Mouse (Mus musculus) brain, embryonic 18.5 days (tissue): ENCODE measurements around the gene Ccdc180.

Source experiments
- DNase-seq: peaks from one replicate; pipeline ENCODE4 v3.0.0-alpha.2; 2012; ENCODE audit warnings: low read depth, low spot score

Gene Ccdc180

DNA sequence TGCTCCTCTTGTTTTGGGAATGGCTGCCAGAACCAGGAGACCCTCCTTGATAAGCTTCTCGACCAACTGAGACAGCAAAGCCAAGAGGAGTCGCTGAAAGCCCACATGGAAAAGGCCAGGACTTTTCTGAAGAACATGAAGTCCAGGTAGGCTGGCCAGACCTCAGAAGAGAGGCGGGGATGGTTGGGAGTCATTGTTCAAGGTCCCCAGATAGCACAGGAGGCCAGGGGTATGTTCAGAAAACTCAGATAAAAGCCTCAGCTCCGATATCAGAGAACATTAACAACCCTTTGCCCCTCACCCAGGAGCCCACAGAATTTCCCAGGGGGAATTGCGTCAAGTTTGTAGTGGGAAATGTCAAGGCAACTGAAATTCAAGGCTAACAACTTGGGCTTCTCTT is 21.2 kb downstream of the Ccdc180 start:
- DNase-seq: no peak

DNA sequence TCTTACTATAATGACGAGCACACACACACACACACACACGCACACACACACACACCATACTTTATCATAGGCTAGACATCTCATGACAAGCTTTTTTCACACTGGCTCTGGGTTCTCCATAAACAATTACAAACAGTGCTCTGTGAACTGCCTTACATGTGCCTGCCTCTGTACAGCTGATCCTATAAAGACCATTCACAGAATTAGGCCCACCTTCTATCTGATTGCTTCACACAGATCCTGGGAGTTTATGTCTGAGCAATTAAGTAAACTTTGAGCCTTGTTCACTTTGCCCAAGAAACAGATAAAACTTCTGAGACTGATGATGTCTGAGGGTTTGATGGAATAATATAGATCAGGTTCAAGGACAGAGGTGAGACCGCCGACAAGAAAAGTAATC is 21.8 kb downstream of the Ccdc180 start:
- DNase-seq: no peak

DNA sequence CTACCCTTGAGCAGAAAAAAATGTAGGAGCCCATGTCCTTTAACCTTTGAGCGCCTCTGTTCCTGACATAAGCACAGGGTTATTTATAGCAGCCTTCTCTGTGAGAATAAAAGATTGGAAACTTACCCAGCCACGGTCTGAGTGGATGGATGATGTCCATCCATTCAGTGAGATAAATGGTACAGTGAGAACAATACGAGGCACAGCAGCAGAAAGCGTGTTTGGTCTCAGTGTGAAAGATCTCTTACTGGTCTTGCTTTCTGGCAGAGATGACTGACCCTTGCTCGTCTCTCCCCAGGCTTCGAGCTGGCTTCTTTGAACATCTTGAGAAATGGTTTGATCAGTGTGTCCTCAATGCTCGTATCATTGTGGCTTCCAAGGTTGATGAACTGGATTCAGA is 27.0 kb downstream of the Ccdc180 start:
- DNase-seq: no peak

DNA sequence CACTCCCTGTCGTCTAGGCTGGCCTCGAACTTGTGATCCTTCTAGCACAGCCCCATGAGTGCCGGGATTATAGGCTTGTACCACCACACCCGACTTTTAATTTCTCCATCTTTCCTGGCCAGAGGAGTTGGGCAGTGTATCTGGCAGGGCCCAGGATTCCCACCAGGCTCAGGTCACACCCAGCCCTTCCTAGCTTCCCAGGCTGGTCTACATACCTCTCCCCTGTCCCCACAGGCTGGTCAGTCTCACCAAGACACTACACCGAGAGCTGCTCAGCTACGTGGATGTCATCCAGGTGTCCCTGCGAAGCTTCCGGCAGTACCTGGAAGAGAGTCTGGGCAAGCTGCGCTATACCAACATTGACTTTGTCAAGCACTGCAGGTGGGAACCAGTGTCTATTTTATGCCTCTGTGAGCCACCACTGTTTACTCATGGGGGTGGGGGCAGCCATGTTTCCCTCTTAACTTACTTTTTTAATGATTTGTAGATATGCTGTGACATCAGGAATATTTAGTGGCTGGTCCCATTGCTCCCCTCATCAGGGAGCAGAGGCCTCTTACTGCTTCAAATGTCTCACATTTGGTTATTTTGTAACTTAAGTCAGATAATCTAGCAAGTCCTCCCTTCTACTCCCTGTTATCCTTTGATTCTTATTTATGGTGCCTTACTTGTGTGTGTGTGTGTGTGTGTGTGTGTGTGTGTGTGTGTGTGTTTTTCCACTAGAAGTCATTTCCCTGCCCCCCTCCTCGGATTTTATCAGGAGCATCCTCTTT is 31.7 kb downstream of the Ccdc180 start:
- no peak for DNase-seq

DNA sequence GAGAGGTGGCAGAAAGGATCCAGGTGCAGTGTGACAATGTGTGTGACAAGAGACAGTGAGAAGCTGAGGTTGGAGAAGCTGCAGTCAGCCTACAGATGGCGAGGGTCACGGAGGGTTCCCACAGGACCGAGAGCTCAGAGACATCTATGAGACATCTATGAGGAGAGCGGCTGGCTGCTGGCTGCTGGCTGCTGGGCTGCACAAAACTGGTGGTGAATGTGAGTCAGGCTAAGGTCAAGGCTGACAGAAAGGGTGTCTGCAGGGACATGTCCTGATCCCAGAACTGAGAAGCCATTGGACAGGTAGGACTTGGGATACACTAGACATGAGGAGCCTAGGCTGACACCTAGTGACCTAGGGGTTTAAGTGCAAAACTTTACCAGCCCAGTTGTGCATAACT is 33.9 kb downstream of the Ccdc180 start:
- no peak for DNase-seq

DNA sequence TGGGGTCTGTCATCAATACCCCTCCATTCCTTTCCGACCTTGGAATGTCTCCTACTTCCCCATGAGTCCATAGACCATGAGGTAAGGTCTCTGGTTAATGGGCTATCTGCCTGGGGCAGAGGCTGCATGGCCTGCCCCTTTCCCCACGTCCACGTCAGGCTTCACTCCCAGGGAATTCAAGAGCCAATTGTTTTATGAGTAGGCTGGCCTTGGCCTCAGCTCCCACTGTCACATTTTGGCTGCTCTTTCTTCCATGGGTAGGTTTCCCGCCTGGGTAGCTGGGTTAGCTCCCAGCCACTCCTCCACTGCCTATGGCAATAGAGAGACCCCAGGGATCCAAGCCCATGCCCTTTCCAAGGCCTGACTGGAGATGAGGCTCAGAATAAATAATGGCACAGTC is 38.5 kb downstream of the Ccdc180 start:
- no peak for DNase-seq

DNA sequence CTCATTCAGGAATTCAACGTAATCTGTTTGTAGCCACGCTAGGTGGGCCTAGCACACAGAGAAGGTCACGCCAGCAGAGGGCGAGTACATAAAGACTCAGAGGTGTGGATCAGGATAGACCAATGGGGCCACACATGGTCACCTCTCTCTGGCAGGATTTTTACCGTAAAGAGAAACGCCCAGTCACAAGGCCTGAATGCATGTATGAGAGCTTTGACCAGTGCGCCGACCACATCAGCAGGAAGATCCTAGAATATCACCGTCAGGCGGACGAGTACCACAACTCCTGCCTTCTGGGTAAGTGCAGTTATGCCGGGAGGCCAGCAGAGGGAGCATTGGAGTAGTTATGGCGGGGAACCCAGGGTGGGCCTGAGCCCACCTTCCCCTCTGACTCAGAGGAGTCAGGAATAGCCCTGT is 51.5 kb downstream of the Ccdc180 start:
- DNase-seq: no peak

DNA sequence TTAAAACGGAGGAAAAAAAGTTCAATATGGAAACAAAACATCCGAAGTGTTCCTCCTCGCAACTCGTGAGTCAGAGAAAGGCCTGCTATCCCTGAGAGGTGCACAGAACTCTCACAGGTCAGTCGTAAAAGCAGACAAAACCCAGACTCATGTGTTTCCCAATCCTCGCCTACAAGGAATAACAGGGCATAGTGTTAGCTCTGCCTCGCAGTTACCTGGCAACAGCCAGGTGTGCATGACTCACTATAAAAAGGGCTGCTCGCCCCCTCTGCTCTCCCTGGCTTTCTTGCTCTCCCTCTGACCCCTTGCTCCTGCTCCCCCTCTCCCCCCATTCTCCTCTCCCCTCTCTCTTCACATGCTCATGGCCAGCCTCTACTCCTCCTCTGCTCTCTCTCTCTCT is 57.6 kb downstream of the Ccdc180 start:
- DNase-seq: no peak

DNA sequence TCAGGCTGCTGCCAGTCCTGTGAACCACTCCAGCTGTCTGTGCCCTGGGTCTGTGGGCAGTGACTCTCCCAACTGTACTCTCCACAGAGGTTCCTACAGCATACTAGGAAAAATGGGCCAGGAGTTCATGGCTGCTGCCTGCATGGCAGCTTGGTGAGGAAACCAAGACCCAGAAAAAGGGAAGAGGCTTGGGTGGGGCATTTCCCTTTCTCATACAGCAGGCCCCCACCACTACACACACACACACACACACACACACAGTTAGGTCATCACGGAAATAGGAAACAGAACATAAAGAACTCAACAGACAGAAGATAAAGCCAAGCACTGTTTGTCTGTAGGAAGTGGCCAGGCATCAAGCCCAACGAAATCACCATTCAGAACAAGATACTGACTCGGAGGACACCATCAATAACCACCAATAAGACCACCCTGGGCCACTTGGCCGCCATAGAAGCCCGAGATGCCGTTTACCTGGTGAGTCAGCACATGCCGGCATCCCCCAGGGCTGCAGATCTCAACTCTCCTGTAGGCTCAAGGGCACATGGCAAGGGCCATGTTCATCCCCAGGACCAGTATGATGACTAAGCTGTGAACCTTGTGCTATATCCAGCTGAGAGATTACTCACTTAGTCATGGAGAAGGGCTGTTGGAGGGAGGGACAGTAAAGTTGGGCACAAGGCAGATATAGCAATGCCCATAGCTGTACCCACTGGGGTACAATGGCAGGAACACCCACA is 59.2 kb downstream of the Ccdc180 start:
- no peak for DNase-seq

DNA sequence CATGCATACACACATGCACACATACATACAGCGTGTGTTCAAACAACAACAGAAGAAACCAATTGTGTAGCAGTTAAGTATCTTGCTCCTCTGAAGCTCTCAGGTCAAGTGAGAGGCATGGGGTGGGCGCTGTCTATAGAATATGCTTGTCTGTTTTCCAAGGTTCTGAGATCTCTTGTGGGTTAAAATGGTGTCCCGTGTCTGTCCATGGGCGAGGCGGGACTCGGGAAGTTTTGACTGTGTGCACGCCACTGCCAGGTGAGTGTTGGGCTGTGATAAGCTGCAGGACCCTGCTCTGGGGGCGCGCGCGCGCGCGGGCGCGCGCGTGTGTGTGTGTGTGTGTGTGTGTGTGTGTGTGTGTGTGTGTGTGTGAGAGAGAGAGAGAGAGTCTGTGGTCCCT is 61.7 kb downstream of the Ccdc180 start:
- DNase-seq: no peak

DNA sequence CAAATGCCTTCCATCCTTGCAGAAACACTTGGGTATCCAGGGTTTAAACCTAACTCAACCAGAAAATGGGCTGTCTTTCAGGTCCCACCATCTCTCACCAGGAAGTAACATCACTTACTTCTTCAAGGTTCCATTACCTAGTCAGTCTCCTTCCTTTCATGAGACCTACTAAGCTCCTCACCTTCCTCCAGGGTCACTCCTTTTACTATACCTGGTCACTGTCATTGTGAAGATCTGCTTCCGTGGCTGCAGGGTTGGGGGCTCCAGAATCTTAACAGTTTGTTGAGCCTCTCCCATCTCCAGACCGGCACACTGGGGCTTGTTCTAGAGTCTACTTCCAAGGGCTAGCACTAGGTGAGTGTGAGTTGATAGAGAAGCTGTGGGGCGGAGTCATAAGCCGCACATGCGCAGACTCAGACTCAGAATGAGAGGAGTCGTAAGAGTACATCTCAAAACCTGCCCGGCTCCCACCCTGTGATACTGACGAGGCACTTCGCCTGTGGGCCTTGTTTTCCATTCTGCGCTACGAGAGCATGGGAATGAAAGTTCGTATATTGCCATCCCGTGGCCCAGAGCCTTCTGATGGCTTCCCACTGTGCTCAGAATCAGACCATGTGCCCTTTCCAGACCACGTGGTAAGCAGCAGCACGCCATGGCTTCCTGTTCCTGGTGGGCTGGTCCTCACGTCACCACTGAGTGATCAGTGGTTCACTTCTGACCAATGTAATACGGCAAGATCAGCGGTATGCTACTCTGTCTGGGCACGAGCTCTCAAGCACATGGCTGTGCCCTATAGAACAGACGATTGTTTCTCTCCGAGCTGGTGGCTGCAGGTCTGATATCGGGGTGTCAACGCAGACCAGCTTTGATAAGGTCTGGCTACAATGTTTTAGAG is 63.2 kb downstream of the Ccdc180 start:
- DNase-seq: no peak

DNA sequence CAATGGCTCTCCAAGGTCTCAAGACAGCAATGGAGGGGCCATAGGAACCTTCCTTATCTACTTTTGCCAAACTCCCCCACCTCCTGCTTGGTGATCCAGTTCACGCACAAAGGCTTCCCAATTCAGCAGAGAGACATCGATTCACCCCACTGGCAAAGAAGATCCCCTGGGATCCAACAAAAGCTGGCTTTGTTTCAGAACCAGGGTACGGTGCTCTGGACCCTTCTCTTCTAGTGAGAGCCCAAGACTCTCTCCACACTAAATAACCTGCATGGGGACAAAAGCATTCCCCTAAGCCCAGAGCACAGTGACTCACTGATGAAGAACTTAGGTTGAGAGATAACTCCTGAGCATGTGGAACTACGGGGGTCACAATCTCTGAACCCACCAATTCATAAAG is 65.1 kb downstream of the Ccdc180 start:
- no peak for DNase-seq

DNA sequence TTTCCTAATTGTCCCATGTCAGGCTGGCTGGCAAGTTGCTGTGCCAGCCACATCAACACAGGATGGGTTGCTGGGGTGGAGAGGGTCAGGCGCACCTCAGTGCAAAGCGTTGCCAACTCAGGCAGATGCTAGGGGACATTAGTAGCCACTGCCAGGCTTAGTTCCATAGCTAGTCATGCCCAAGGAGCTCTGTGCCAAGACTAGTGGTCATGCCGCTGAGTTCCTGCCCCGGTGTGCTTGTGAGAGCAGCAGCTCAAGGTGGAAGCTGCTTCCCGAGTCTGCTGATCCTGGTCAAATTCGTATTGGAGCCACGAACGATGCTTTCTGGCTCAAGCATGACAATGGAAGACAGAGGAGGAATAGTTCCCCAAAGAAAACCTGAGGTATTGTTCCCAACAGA is 66.0 kb downstream of the Ccdc180 start:
- DNase-seq: no peak

DNA sequence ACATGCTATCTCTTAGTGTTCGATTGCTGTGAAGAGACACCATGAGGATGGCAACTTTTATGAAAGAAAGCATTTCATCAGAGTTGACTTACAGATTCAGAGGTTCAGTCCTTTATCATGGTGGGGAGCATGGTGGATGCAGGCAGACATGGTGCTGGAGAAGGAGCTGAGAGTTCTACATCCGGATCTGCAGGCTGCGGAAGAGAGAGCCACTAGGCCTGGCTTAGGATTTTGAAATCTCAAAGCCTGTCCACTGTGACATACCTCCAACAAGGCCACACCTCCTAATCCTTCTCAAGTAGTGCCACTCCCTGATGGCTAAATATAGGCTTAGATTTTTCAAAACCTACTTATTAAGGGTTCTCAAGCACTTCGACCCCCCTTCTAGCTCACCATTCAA is 66.6 kb downstream of the Ccdc180 start:
- no peak for DNase-seq

DNA sequence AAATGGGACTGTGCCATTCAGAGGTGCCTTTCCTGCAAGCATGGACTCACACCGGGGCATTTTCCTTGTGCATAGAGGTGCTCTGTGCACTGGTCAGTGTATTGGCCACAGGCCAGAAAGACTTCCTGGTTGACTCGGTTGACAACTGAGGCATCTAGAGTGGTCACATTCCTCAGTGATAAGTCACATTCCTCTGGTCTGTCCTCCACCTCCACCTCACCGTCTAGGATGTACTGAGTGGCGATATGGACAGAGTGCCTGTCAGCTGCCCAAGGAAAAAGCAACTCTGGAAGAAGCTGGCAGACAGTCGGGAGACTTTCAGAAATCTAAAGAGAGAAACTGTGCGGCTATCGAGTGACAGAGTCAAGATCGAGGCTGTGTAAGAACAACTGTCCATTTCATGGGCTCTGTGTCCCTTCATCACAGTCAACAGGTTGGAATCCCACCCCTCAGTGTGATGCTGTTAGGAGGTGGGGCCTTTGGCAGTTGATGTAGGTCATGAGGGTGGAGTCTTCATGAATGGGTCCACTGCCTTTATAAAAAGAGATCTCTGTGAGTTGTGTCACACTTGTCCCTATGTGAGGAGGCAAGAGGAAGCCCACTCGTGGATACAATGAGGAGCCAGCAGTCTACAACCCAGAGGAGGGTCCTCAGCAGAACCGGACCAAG is 74.8 kb downstream of the Ccdc180 start, which contains the start of gene Tdrd7:
TSS of gene Tdrd7 (plus strand) at position 564 of the 669 bp plus-strand sequence.
- DNase-seq: no peak

DNA sequence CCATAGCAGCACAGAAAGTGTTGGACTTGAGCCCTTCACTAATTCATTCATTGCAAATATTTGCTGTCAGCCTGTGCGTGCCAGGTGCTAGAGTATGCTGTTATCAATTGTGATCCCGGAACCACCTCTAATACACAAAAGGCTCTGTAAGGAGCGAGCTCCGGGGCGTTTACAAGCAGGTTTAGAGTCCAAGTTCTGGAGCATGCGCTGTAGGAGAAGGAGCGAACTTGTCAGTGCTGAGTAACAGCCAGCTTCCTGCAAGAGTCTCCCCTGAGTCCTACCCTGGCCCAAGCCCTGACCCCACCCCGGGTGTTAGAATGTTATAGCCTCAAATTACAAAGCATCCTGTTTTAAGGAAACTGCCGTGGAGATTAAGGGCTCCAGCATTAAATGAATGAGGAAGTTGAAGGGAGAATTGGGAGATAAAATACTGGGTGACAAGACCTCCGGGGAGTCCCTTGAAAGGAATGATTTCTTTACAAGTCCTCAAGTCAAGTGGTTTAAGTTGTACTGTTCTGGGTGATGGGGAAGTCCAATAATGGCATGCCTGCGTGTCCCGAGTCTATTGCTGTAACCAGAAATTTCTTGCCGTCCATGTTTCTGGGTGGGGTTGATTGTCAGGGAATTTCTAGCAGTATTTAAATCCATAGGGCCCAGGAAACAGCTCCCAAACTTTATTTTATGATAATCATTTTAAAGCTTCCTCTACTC is 75.8 kb downstream of the Ccdc180 start:
- no peak for DNase-seq

DNA sequence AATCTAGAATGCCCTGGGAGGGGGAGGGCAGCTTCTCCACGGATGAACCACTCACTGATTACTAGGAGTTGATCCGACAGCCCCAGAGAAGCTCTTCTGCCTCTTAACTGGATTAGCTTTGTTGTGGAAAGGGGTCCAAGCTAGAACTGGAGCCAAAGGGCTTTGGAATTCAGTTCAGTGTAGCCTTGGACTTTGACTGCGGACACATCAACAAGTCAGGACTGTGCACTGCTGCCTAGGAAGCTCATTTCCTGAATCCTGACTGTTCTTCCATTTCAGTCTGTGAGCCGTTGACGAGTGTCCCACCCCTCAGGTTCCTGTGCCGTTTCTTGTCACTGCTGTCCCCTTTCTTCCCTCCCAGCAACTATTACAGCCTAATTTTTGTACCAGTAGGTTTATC is 76.6 kb downstream of the Ccdc180 start:
- DNase-seq: no peak

DNA sequence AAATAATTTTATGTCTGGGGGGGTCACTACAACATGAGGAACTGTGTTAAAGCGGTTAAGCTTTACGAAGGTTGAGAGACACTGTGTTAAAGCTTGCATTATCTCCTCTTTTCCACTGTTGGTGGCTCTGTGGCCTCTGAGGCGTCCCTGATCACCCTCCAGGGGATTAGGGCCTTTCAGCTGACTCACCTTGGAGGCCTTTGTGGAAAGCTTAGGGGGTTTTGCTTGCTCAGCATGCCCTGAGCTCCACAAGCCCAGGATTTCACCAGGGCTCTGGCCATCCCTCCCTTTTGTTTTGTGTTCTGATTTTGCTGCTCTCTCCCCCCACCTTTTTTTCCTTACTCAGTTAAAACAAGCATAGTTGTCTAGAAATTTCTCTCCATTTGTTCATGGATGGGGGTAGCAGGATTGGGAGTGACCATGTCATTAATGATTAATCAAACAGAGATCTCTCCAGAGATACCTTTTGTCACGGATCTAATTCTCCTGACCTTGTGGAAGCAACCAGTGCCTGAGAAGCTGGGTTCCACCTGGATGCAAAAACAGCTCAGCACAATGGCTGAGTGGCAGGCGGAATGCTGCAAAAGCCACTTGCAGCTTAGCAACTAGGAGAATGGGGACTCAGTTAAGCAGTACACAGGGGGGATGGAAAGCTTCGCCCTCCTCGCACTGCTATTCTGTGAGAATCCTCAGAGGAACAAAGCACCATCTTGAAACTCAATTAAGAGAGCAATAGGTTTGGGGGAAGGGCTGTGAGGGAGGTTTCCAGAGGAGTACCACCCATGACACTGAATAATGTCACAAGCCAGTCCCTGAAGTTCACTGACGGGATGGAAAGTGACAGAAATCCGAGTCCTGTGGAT is 77.6 kb downstream of the Ccdc180 start:
- no peak for DNase-seq

DNA sequence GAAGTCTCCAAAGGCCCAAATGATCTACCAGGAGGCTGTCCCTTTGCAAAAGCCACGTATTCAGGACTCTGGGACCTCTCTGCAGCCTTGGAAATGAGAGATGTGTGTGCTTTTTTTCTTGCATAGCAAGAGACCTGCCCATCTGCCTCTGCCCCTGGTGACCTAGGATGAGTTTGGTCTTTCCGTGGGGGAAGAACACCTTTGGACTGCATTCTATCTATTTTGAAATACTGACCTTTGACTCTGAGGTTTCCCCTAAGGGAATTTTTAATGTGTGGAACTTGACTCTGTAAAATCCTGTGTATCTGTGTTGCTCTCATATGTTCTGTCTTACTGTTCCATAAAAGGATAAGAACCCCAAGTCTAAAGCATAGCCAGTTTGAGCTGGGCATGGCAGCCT is 78.9 kb downstream of the Ccdc180 start:
- DNase-seq: no peak

DNA sequence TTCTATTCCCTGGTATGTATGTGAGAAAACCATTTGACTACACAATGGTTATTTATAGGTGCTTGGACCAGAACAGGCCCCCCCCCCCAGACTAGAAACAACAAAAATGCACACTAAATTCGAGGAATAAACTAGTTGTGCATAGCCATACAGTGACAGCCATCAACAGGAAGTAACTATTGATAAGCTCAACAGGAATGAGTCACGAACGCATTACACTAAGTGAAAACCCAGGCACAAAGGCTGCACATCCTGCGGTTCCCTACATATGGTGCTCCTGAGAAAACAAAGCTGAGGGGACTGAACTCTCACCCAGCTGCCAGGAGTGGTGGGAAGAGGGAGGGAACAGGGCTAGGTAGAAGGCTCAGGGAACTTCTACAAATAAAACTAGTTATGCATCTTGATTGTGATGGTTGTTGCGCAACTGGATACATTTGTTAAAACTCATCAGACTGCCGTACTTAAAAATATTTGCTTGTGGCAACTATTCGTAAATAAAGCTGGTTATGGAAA is 80.0 kb downstream of the Ccdc180 start:
- DNase-seq: no peak
